Mouse (Mus musculus) limb, embryonic 13.5 days (tissue): ENCODE data around the gene Sod1. TPM values are rescaled to one million over a fixed set of nuclear protein-coding genes. Genes with fewer than 3 reads are reported as not detected.

Experiments used
- ATAC-seq: fragments of 200-750 bp; cut with Nextera tagmentation; 2 replicates; pipeline ENCODE4 v1.8.0; 2017; ENCODE audit warnings: low read depth, moderate number of reproducible peaks, moderate TSS enrichment; ENCODE audit not compliant: low FRiP score
- H3K27ac ChIP-seq: fragments of 300-500 bp; sonication (generic); 2 replicates; pipeline ENCODE4 v1.5.1; 2015; ENCODE audit warnings: inconsistent platforms, mild to moderate bottlenecking, moderate library complexity
- H3K27me3 ChIP-seq: fragments of 300-500 bp; sonication (generic); 2 replicates; pipeline ENCODE4 v1.6.1; 2015; ENCODE audit warnings: mild to moderate bottlenecking, inconsistent platforms
- H3K36me3 ChIP-seq: fragments of 300-500 bp; sonication (generic); 2 replicates; pipeline ENCODE4 v1.6.1; 2015; ENCODE audit warnings: inconsistent platforms, mild to moderate bottlenecking, moderate library complexity
- H3K4me1 ChIP-seq: fragments of 300-500 bp; sonication (generic); 2 replicates; pipeline ENCODE4 v1.6.1; 2015; ENCODE audit warnings: inconsistent platforms
- H3K4me2 ChIP-seq: fragments of 300-500 bp; sonication (generic); replicated peaks from 2 replicates; pipeline ENCODE4 v1.6.1; 2015; ENCODE audit warnings: inconsistent platforms, mild to moderate bottlenecking, moderate library complexity
- H3K4me3 ChIP-seq: fragments of 300-500 bp; sonication (generic); 2 replicates; pipeline ENCODE4 v1.5.1; 2015; ENCODE audit warnings: moderate library complexity, mild to moderate bottlenecking, inconsistent platforms
- H3K9ac ChIP-seq: fragments of 300-500 bp; sonication (generic); 2 replicates; pipeline ENCODE4 v1.6.1; 2015; ENCODE audit warnings: mild to moderate bottlenecking, inconsistent platforms
- H3K9me3 ChIP-seq: fragments of 300-500 bp; sonication (generic); 2 replicates; pipeline ENCODE4 v1.6.1; 2016; ENCODE audit warnings: inconsistent platforms
- WGBS: fragments of 180-500 bp; shearing (Covaris S2); methylation state at CpG from one replicate; pipeline ENCODE4 v1.1.7; 2015; 5-methylcytosine and 5-hydroxymethylcytosine counted together
- polyA plus RNA-seq: library from polyadenylated mRNA; unstranded; fragments of >200 nt; fragmentation: Nextera tagmentation; extraction: Ambion mirVana; gene quantifications from 2 replicates; pipeline ENCODE4 v1.2.1, GENCODE M21; 2015

The Sod1 gene
- polyA plus RNA-seq, 1 experiment from 2014 or later, result 1,085 TPM

- no peaks in the 10 kb centered on the region for H3K9me3 ChIP-seq
- H3K27me3 ChIP-seq, result no peaks in the 10 kb centered on the region
- no peak overlapping the region for H3K9ac ChIP-seq
- no peak overlapping the region for H3K4me3 ChIP-seq
- 0 out of 2 replicates have a peak, but pooled peaks cover 9% of the 10 kb centered on the region for H3K4me1 ChIP-seq
- H3K27ac ChIP-seq, result no peak overlapping the region
- WGBS, result 82% methylated on average over 1 of the region's 1 CpGs
- peaks cover 18% of the 10 kb centered on the region for H3K36me3 ChIP-seq
- no peak for ATAC-seq
- H3K4me2 ChIP-seq, result no peak overlapping the region
These were observed 44.6 kb downstream of the Sod1 start for GRCm38 (mm10) chr16:90265106-90265505.

GRCm38 (mm10) chr16:90266581-90266980 lies 46.0 kb downstream of the Sod1 start:
- no peak overlapping the region for H3K4me3 ChIP-seq
- H3K9ac ChIP-seq, result no peak overlapping the region
- 6% methylated on average over 1 of the region's 1 CpGs for WGBS
- H3K4me2 ChIP-seq, result no peak overlapping the region
- no peak for ATAC-seq
- peaks cover 4% of the 10 kb centered on the region for H3K36me3 ChIP-seq
- H3K27ac ChIP-seq, result no peak overlapping the region
- no peaks in the 10 kb centered on the region for H3K9me3 ChIP-seq
- no peaks in the 10 kb centered on the region for H3K27me3 ChIP-seq
- H3K4me1 ChIP-seq, result 0 out of 2 replicates have a peak, but pooled peaks cover 9% of the 10 kb centered on the region

GRCm38 (mm10) chr16:90275521-90275920 lies 55.0 kb downstream of the Sod1 start:
- H3K9me3 ChIP-seq, result no peaks in the 10 kb centered on the region
- no peak overlapping the region for H3K4me2 ChIP-seq
- ATAC-seq, result no peak
- H3K27ac ChIP-seq, result no peak overlapping the region
- no peaks in the 10 kb centered on the region for H3K36me3 ChIP-seq
- no peak overlapping the region for H3K4me3 ChIP-seq
- H3K4me1 ChIP-seq, result 0 out of 2 replicates have a peak, but pooled peaks cover 6% of the 10 kb centered on the region
- H3K9ac ChIP-seq, result no peak overlapping the region
- 86% methylated on average over 6 of the region's 6 CpGs for WGBS
- no peaks in the 10 kb centered on the region for H3K27me3 ChIP-seq

Other genes with a start within 250 kb of the Sod1 start
- 46.1 and 55.0 TPM in 2 replicates for gene Tiam1, start 77.0 kb upstream of the Sod1 start, polyA plus RNA-seq
- gene Scaf4, start 63.7 kb downstream of the Sod1 start, polyA plus RNA-seq, result 27.3 and 28.5 TPM in 2 replicates
- 16.5 and 17.9 TPM in 2 replicates for gene Hunk, start 165.3 kb downstream of the Sod1 start, polyA plus RNA-seq